ENCODE assay signal across 29 mouse cellular contexts in the genomic region with DNA sequence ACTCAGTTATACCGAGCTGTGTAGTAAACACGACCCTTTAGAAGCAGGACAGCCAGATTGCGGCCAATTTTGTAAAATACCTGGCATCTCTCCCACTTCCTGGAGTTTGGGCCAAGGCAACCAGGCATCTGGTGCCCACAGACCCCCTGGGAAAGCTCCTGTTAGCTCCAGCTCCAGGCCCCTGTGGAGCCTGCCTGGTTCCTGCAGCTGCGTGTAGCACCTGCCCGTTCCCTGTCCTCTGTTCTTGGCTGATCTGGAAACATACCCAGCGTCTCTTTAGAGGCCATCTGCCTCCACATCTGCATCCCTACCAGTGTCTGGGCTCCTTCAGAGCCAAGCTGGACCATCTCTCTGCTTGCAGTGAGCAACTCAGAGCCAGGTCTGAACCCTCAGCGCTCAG. TPM values are rescaled to one million over a fixed set of nuclear protein-coding genes. Genes with fewer than 3 reads are reported as not detected.
A peak's percentile ranks its signal among the peaks of the same experiment; 100 is the strongest.
DNase-seq lines count a peak whose midpoint lies in the region; ATAC-seq and TF ChIP-seq lines count a peak whose summit lies in the region.
"Had no signal": no experiment of that assay in that cellular context is flagged by ENCODE, and none has a peak within 500 bp of the region (broad histone marks: within the 10 kb centered on the region; RNA-seq: fewer than 3 reads in every experiment).

No protein-coding gene starts in this region.

- peak; percentile 20 for DNase-seq in embryonic facial prominence, embryonic 14.5 days (ENCODE audit: low spot score)
- DNase-seq in embryonic facial prominence, embryonic 10.5 days (ENCODE audit: low spot score), result no peak
- no peak for DNase-seq in hindbrain, embryonic 11.5 days (ENCODE audit: low spot score)
- DNase-seq in NIH3T3 (ENCODE audit: low read depth), result peak; percentile 20
- DNase-seq in hindbrain, postnatal 0 days (ENCODE audit: low spot score), result peak; percentile 53
- DNase-seq in layer of hippocampus, adult 9-11 months, result no peak
- DNase-seq: adrenal gland, adult 8-10 months; cerebellum, postnatal 25 days; embryo, embryonic 11 days; heart, postnatal 36 days; kidney, postnatal 10 days; liver, postnatal 0 days; right cerebral cortex, adult 18-20 months; thymus, adult 2 months had no signal

- H3K9me3 ChIP-seq in embryonic facial prominence, embryonic 14.5 days (ENCODE audit: control insufficient read depth, low read length), result no peaks in the 10 kb centered on the region
- no peaks in the 10 kb centered on the region for H3K9me3 ChIP-seq in embryonic facial prominence, embryonic 10.5 days
- no peaks in the 10 kb centered on the region for H3K9me3 ChIP-seq in hindbrain, embryonic 16.5 days (ENCODE audit: control insufficient read depth, low read length)
- H3K9me3 ChIP-seq in hindbrain, embryonic 11.5 days (ENCODE audit: control insufficient read depth, low read length), result no peaks in the 10 kb centered on the region
- no peaks in the 10 kb centered on the region for H3K9me3 ChIP-seq in hindbrain, postnatal 0 days (ENCODE audit: low read length)
- H3K9me3 ChIP-seq: forebrain, embryonic 10.5 days; heart, embryonic 15.5 days; limb, embryonic 12.5 days had no signal

- no peaks in the 10 kb centered on the region for H3K36me3 ChIP-seq in embryonic facial prominence, embryonic 14.5 days (ENCODE audit: control insufficient read depth, insufficient read depth, low read length)
- H3K36me3 ChIP-seq in embryonic facial prominence, embryonic 10.5 days (replicated peaks), result no peaks in the 10 kb centered on the region
- no peaks in the 10 kb centered on the region for H3K36me3 ChIP-seq in hindbrain, embryonic 16.5 days (ENCODE audit: control insufficient read depth, insufficient read depth, low read length)
- no peaks in the 10 kb centered on the region for H3K36me3 ChIP-seq in hindbrain, embryonic 11.5 days (ENCODE audit: control insufficient read depth, insufficient read depth, low read length)
- H3K36me3 ChIP-seq in hindbrain, postnatal 0 days (ENCODE audit: insufficient read depth, low read length), result no peaks in the 10 kb centered on the region
- H3K36me3 ChIP-seq: forebrain, embryonic 10.5 days; heart, embryonic 15.5 days; limb, embryonic 12.5 days had no signal

- ATAC-seq in embryonic facial prominence, embryonic 14.5 days (ENCODE audit: low read depth), result 0 out of 2 replicates have a peak, but pooled peaks have one; percentile 63
- ATAC-seq in hindbrain, embryonic 16.5 days, result peak; percentile 58; the same call in 1 of the 2 replicates
- no peak for ATAC-seq in hindbrain, embryonic 11.5 days (ENCODE audit: low FRiP score)
- ATAC-seq in hindbrain, postnatal 0 days, result peak; percentile 77
- ATAC-seq: liver, postnatal 0 days; lung, postnatal 0 days; midbrain, embryonic 16.5 days had no signal

- H3K9ac ChIP-seq in embryonic facial prominence, embryonic 14.5 days (ENCODE audit: low read depth, low read length), result no peak overlapping the region
- no peak overlapping the region for H3K9ac ChIP-seq in hindbrain, embryonic 16.5 days (ENCODE audit: low read depth, low read length)
- no peak overlapping the region for H3K9ac ChIP-seq in hindbrain, embryonic 11.5 days (ENCODE audit: low read depth, low read length)
- H3K9ac ChIP-seq in hindbrain, postnatal 0 days (replicated peaks; ENCODE audit: low read length), result no peak overlapping the region
- H3K9ac ChIP-seq: heart, embryonic 15.5 days; limb, embryonic 12.5 days; liver, postnatal 0 days had no signal

- no peak overlapping the region for H3K4me2 ChIP-seq in embryonic facial prominence, embryonic 14.5 days (ENCODE audit: low read depth, low read length)
- no peak overlapping the region for H3K4me2 ChIP-seq in hindbrain, embryonic 16.5 days (ENCODE audit: low read length)
- H3K4me2 ChIP-seq in hindbrain, embryonic 11.5 days (replicated peaks; ENCODE audit: low read depth, low read length), result no peak overlapping the region
- H3K4me2 ChIP-seq in hindbrain, postnatal 0 days (ENCODE audit: low read depth, low read length), result no peak overlapping the region
- H3K4me2 ChIP-seq: heart, embryonic 15.5 days; limb, embryonic 12.5 days; liver, embryonic 11.5 days had no signal

- no peak overlapping the region for H3K27ac ChIP-seq in embryonic facial prominence, embryonic 14.5 days (replicated peaks; ENCODE audit: low read depth, low read length)
- H3K27ac ChIP-seq in embryonic facial prominence, embryonic 10.5 days (replicated peaks), result no peak overlapping the region
- H3K27ac ChIP-seq in hindbrain, embryonic 16.5 days (ENCODE audit: low read depth, low read length), result peak overlapping the region; percentile 39; the same call in 1 of the 2 replicates
- no peak overlapping the region for H3K27ac ChIP-seq in hindbrain, embryonic 11.5 days (ENCODE audit: low read depth, low read length)
- H3K27ac ChIP-seq in hindbrain, postnatal 0 days, result no peak overlapping the region
- H3K27ac ChIP-seq: forebrain, embryonic 10.5 days; heart, embryonic 15.5 days; limb, embryonic 12.5 days; macrophage; stomach, postnatal 0 days had no signal

- no peak for TF ChIP-seq CTCF in hindbrain, postnatal 0 days (IDR thresholded peaks at IDR 0.05; ENCODE audit: low read depth)

- H3K27me3 ChIP-seq in embryonic facial prominence, embryonic 14.5 days (replicated peaks; ENCODE audit: control insufficient read depth, insufficient read depth, low read length), result peaks cover 11% of the 10 kb centered on the region
- H3K27me3 ChIP-seq in embryonic facial prominence, embryonic 10.5 days (replicated peaks; ENCODE audit: low read depth, poor library complexity, severe bottlenecking), result peaks cover 22% of the 10 kb centered on the region
- H3K27me3 ChIP-seq in hindbrain, embryonic 16.5 days (replicated peaks; ENCODE audit: control insufficient read depth, insufficient read depth, low read length), result peaks cover 3% of the 10 kb centered on the region; the same call in 1 of the 2 replicates
- peaks cover 8% of the 10 kb centered on the region for H3K27me3 ChIP-seq in hindbrain, embryonic 11.5 days (ENCODE audit: control insufficient read depth, insufficient read depth, low read length)
- H3K27me3 ChIP-seq in hindbrain, postnatal 0 days (ENCODE audit: insufficient read depth, low read length), result no peaks in the 10 kb centered on the region

- no peak overlapping the region for H3K4me3 ChIP-seq in embryonic facial prominence, embryonic 14.5 days (ENCODE audit: low read depth, low read length)
- H3K4me3 ChIP-seq in embryonic facial prominence, embryonic 10.5 days, result no peak overlapping the region
- H3K4me3 ChIP-seq in hindbrain, embryonic 16.5 days (ENCODE audit: low read length), result no peak overlapping the region
- H3K4me3 ChIP-seq in hindbrain, embryonic 11.5 days (ENCODE audit: low read depth, low read length), result no peak overlapping the region
- no peak overlapping the region for H3K4me3 ChIP-seq in hindbrain, postnatal 0 days (ENCODE audit: low read length)
- H3K4me3 ChIP-seq: forebrain, embryonic 10.5 days; heart, embryonic 15.5 days; limb, embryonic 12.5 days had no signal

- 76% methylated on average over 7 of the region's 7 CpGs for WGBS in embryonic facial prominence, embryonic 14.5 days
- 84% methylated on average over 7 of the region's 7 CpGs for WGBS in embryonic facial prominence, embryonic 10.5 days
- WGBS in hindbrain, embryonic 16.5 days, result 64% methylated on average over 7 of the region's 7 CpGs
- WGBS in hindbrain, embryonic 11.5 days, result 92% methylated on average over 7 of the region's 7 CpGs
- WGBS in hindbrain, postnatal 0 days, result 42% methylated on average over 7 of the region's 7 CpGs

- no peaks in the 10 kb centered on the region for H3K4me1 ChIP-seq in embryonic facial prominence, embryonic 14.5 days (ENCODE audit: control insufficient read depth, insufficient read depth, low read length)
- H3K4me1 ChIP-seq in embryonic facial prominence, embryonic 10.5 days, result peaks cover 5% of the 10 kb centered on the region
- H3K4me1 ChIP-seq in hindbrain, embryonic 16.5 days (ENCODE audit: control insufficient read depth, insufficient read depth, low read depth, low read length), result peaks cover 4% of the 10 kb centered on the region; the same call in 1 of the 2 replicates
- no peaks in the 10 kb centered on the region for H3K4me1 ChIP-seq in hindbrain, embryonic 11.5 days (replicated peaks; ENCODE audit: control insufficient read depth, insufficient read depth, low read length)
- no peaks in the 10 kb centered on the region for H3K4me1 ChIP-seq in hindbrain, postnatal 0 days (ENCODE audit: insufficient read depth, low read length)
- H3K4me1 ChIP-seq: heart, embryonic 15.5 days had no signal

RNA-seq across cellular contexts. Expression of a gene that starts 4.6 kb away (rescaled TPM):
- polyA plus RNA-seq in embryonic facial prominence, embryonic 14.5 days (2014; fragmentation: Nextera tagmentation; extraction: Ambion mirVana), result 1.2 and 1.5 TPM in 2 replicates
- 0.13 and 0.20 TPM in 2 replicates for polyA plus RNA-seq in embryonic facial prominence, embryonic 10.5 days (2016; fragmentation: Nextera tagmentation; extraction: Ambion mirVana)
- 1.8 and 3.1 TPM in 2 replicates for polyA plus RNA-seq in hindbrain, embryonic 16.5 days (2015; fragmentation: Nextera tagmentation; extraction: Ambion mirVana)
- polyA plus RNA-seq in hindbrain, embryonic 11.5 days (2014; fragmentation: Nextera tagmentation; extraction: Ambion mirVana), result not detected in 2 replicates
- total RNA-seq in hindbrain, postnatal 0 days (2014; rRNA removed), result 1.6 and 5.9 TPM in 2 replicates
- 4.3 and 4.6 TPM in 2 replicates for polyA plus RNA-seq in hindbrain, postnatal 0 days (2015; fragmentation: Nextera tagmentation; extraction: Ambion mirVana)
- polyA plus RNA-seq: liver, embryonic 11.5 days; liver, postnatal 0 days; macrophage had no signal

RNA-seq across cellular contexts. Expression of a gene that starts 25.5 kb away (rescaled TPM):
- polyA plus RNA-seq in embryonic facial prominence, embryonic 14.5 days (2014; fragmentation: Nextera tagmentation; extraction: Ambion mirVana), result not detected in 2 replicates
- 0.02 and 0.03 TPM in 2 replicates for polyA plus RNA-seq in embryonic facial prominence, embryonic 10.5 days (2016; fragmentation: Nextera tagmentation; extraction: Ambion mirVana)
- polyA plus RNA-seq in hindbrain, embryonic 16.5 days (2015; fragmentation: Nextera tagmentation; extraction: Ambion mirVana), result not detected in 2 replicates
- polyA plus RNA-seq in hindbrain, embryonic 11.5 days (2014; fragmentation: Nextera tagmentation; extraction: Ambion mirVana), result 0.03 TPM in 1 of 2 replicates, not detected in the other
- total RNA-seq in hindbrain, postnatal 0 days (2014; rRNA removed), result not detected in 2 replicates
- polyA plus RNA-seq in hindbrain, postnatal 0 days (2015; fragmentation: Nextera tagmentation; extraction: Ambion mirVana), result not detected in 2 replicates
- total RNA-seq: gastrocnemius, postnatal 4 days; heart, postnatal 36 days; layer of hippocampus, postnatal 25 days had no signal
- polyA plus RNA-seq: heart, embryonic 15.5 days; intestine, embryonic 14.5 days; liver, postnatal 0 days; lung, postnatal 0 days; macrophage; midbrain, embryonic 16.5 days; neural tube, embryonic 14.5 days; stomach, postnatal 0 days had no signal

RNA-seq across cellular contexts. Expression of a gene that starts 33.8 kb away (rescaled TPM):
- not detected in 2 replicates for polyA plus RNA-seq in embryonic facial prominence, embryonic 14.5 days (2014; fragmentation: Nextera tagmentation; extraction: Ambion mirVana)
- not detected in 2 replicates for polyA plus RNA-seq in embryonic facial prominence, embryonic 10.5 days (2016; fragmentation: Nextera tagmentation; extraction: Ambion mirVana)
- not detected in 2 replicates for polyA plus RNA-seq in hindbrain, embryonic 16.5 days (2015; fragmentation: Nextera tagmentation; extraction: Ambion mirVana)
- 0.11 TPM in 1 of 2 replicates, not detected in the other for polyA plus RNA-seq in hindbrain, embryonic 11.5 days (2014; fragmentation: Nextera tagmentation; extraction: Ambion mirVana)
- total RNA-seq in hindbrain, postnatal 0 days (2014; rRNA removed), result not detected in 2 replicates
- polyA plus RNA-seq in hindbrain, postnatal 0 days (2015; fragmentation: Nextera tagmentation; extraction: Ambion mirVana), result not detected in 2 replicates
- total RNA-seq: ES-E14; gastrocnemius, postnatal 4 days; heart, postnatal 36 days; layer of hippocampus, postnatal 25 days had no signal
- polyA plus RNA-seq: heart, embryonic 15.5 days; intestine, embryonic 14.5 days; limb, embryonic 12.5 days; liver, embryonic 11.5 days; liver, postnatal 0 days; lung, postnatal 0 days; macrophage; midbrain, embryonic 16.5 days; neural tube, embryonic 14.5 days; urinary bladder, adult 2 months had no signal

Comparison
In these comparisons a context has a peak if more than half of its experiments do, and no peak if none do; other contexts are left out.
1. DNase-seq: peak in embryonic facial prominence, embryonic 14.5 days (single experiment), NIH3T3 (single experiment) and hindbrain, postnatal 0 days (single experiment); none in embryonic facial prominence, embryonic 10.5 days (single experiment), hindbrain, embryonic 11.5 days (single experiment) and layer of hippocampus, adult 9-11 months (single experiment).